Mouse (Mus musculus): ENCODE measurements at regions not wholly inside any gene's neighbourhood (a gene's known extent, or its start where the extent isn't known, plus 50 kb on each side); places are given as distances from the start of the nearest gene placed in this dataset.

DNA sequence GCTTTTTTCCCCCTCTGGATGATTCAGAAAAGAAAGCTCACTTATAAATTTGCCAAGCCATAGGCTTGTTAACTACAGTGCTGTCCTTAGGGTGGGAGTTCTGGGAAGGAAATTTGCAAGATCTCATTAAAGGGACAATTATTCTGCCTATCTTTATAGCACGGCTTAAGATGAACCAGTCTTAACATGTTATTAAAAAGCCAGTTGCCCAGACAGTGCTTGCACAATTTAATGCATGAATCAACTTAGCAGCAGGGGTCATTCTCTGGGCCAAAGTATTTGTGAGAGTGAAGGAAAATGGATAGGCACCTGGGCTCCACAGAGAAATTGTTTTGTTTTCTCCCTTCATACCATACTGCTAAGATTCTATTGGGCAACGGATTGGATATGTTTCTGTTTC lies 733.0 kb upstream of the Edil3 start:
- DNase-seq = peak; percentile 81 to 85
